Mouse (Mus musculus) heart, embryonic 11.5 days (tissue): ENCODE results near the gene Meltf. TPM values are rescaled to one million over a fixed set of nuclear protein-coding genes. Genes with fewer than 3 reads are reported as not detected.

Source experiments
- ATAC-seq: fragments of 200-750 bp; cut with Nextera tagmentation; replicated peaks from 2 replicates; pipeline ENCODE4 v1.8.0; 2017; ENCODE audit warnings: moderate library complexity; ENCODE audit not compliant: insufficient number of reproducible peaks, low FRiP score, low TSS enrichment
- H3K27ac ChIP-seq: fragments of 300-500 bp; sonication (generic); 2 replicates; pipeline ENCODE4 v1.5.1; 2014; ENCODE audit warnings: mild to moderate bottlenecking, low read depth, low read length
- H3K27me3 ChIP-seq: fragments of 300-500 bp; sonication (generic); 2 replicates; pipeline ENCODE4 v1.6.1; 2014; ENCODE audit warnings: mild to moderate bottlenecking, low read length, mixed read lengths; ENCODE audit not compliant: control insufficient read depth, insufficient read depth
- H3K36me3 ChIP-seq: fragments of 300-500 bp; sonication (generic); 2 replicates; pipeline ENCODE4 v1.6.1; 2014; ENCODE audit warnings: mild to moderate bottlenecking, low read length, moderate library complexity, mixed read lengths; ENCODE audit not compliant: control insufficient read depth, insufficient read depth
- H3K4me1 ChIP-seq: fragments of 300-500 bp; sonication (generic); 2 replicates; pipeline ENCODE4 v1.6.1; 2014; ENCODE audit warnings: low read length; ENCODE audit not compliant: control insufficient read depth, insufficient read depth
- H3K4me2 ChIP-seq: fragments of 300-500 bp; sonication (generic); 2 replicates; pipeline ENCODE4 v1.6.1; 2014; ENCODE audit warnings: mild to moderate bottlenecking, moderate library complexity
- H3K4me3 ChIP-seq: fragments of 300-500 bp; sonication (generic); 2 replicates; pipeline ENCODE4 v1.5.1; 2014; ENCODE audit warnings: low read depth, low read length
- H3K9ac ChIP-seq: fragments of 300-500 bp; sonication (generic); 2 replicates; pipeline ENCODE4 v1.6.1; 2014; ENCODE audit warnings: mild to moderate bottlenecking, low read depth, low read length, moderate library complexity
- H3K9me3 ChIP-seq: fragments of 300-500 bp; sonication (generic); replicated peaks from 2 replicates; pipeline ENCODE4 v1.6.1; 2016; ENCODE audit warnings: low read length; ENCODE audit not compliant: control insufficient read depth
- WGBS: fragments of 180-500 bp; shearing (Covaris S2); extraction: QIAGEN DNeasy Blood & Tissue Kit; methylation state at CpG from one replicate; pipeline ENCODE4 v1.1.7; 2014; ENCODE audit not compliant: insufficient replicate concordance; 5-methylcytosine and 5-hydroxymethylcytosine counted together
- polyA plus RNA-seq: library from polyadenylated mRNA; unstranded; fragments of >200 nt; fragmentation: Nextera tagmentation; extraction: Ambion mirVana; gene quantifications from 2 replicates; pipeline ENCODE4 v1.2.1, GENCODE M21; 2014

The Meltf gene
- not detected in 2 replicates for polyA plus RNA-seq

DNA sequence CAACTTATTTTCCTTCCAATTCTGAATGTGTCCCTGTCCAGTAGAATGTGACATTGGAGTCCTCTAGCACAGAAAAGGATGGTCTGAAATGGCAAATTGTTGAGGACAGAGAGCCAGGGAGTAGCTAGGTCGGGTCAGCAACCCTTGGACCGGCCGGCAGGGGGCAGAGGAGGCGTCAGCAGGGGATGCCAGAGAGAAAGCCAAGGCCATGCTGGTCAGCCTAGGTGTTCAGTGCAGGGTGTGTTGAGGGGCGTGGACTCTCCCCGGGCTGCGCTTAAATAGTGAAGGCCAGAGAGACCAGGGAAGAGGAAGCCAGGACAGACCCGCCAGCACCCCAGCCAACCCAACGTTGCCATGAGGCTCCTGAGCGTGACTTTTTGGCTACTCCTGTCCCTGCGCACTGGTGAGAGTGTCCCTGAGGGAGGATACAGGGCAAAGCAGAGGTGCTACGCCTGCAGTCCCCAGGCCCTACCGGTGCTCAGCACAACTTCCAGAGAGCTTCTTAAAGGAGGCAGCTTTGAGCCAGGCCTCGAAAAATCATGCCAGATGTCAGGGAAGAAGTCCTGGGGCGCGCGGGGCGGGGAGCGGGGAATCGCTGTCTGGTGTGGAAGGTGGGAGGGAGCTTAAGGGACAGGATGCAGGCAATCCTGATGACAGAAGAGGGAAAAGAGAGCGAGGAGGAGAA is at the start of gene Meltf:
Gene Meltf, plus strand, starts transcription at position 238 of the 685 bp plus-strand sequence.
- ATAC-seq: peak; percentile 37; the same call in 1 of the 2 replicates
- H3K4me3 ChIP-seq: no peak within 1 kb of the TSS
- 24% methylated on average over 21 of the region's 21 CpGs for WGBS
- H3K4me1 ChIP-seq: peaks cover 25% of the 10 kb centered on the region
- H3K27ac ChIP-seq: no peak within 1 kb of the TSS
- H3K4me2 ChIP-seq: peak within 1 kb of the TSS; percentile 33
- H3K27me3 ChIP-seq: 0 out of 2 replicates have a peak, but pooled peaks cover 5% of the 10 kb centered on the region
- no peaks in the 10 kb centered on the region for H3K9me3 ChIP-seq
- no peak within 1 kb of the TSS for H3K9ac ChIP-seq
- H3K36me3 ChIP-seq: no peaks in the 10 kb centered on the region

GRCm38 (mm10) chr16:31830726-31831125 is 47.9 kb upstream of the Meltf start:
- Histone ChIP-seq H3K9ac (no peak overlapping the region), H3K27me3 (no peaks in the 10 kb centered on the region)
- 97% methylated on average over 4 of the region's 4 CpGs for WGBS

DNA sequence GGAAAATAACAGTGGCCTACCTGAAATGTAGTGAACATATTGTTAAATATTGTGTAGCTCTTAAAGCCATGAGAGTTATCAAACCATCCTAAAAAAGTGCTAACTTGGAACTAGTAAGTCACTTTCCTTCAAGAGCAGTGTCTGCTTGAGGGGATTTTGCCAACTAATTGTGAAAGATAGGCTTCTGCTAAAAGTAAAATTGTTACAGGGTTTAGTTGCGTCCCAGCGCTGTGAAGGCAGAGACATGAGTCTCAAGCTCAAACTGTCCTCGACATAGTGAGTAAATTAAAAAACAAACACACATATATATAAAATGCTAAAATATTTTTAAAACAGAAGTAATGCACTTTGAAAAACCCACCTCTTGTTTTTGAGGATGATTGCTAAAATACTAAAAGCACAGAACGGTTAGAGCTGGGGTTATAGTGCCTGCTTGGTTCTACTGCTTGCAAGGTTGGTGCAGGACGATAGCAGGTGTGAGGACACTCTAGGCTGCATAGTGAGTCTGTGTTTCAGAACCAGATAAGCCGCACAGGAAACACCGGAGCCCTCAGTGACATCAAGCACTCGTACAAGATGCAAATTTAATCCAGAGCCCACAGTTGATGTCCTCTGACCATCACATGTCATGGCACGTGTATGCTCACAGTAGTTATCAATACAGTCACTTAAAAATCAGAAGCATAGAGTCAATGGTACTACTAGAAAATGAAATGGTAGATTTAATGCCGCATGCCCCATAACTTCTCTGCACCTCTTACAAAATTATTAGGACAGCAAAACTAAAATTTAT is 45.8 kb upstream of the Meltf start:
- Histone ChIP-seq H3K9me3 (no peaks in the 10 kb centered on the region), H3K36me3 (no peaks in the 10 kb centered on the region; the same call in 1 of the 2 replicates), H3K4me3 (no peak overlapping the region), H3K9ac (no peak overlapping the region), H3K4me2 (no peak overlapping the region), H3K27ac (no peak overlapping the region), H3K4me1 (no peaks in the 10 kb centered on the region), H3K27me3 (no peaks in the 10 kb centered on the region)
- ATAC-seq: no peak
- WGBS: 80% methylated on average over 10 of the region's 10 CpGs

More at GRCm38 (mm10) chr16:31830726-31831125, 47.9 kb upstream of the Meltf start:
- ATAC-seq: no peak
- Histone ChIP-seq H3K4me1 (no peaks in the 10 kb centered on the region), H3K4me3 (no peak overlapping the region), H3K36me3 (no peaks in the 10 kb centered on the region; the same call in 1 of the 2 replicates), H3K27ac (no peak overlapping the region), H3K4me2 (no peak overlapping the region), H3K9me3 (no peaks in the 10 kb centered on the region)

- H3K4me3 ChIP-seq: no peak overlapping the region
- no peak for ATAC-seq
- WGBS: 58% methylated on average over 7 of the region's 7 CpGs
- H3K36me3 ChIP-seq: no peaks in the 10 kb centered on the region; the same call in 1 of the 2 replicates
- no peaks in the 10 kb centered on the region for H3K9me3 ChIP-seq
- no peak overlapping the region for H3K4me2 ChIP-seq
- no peaks in the 10 kb centered on the region for H3K27me3 ChIP-seq
- no peak overlapping the region for H3K27ac ChIP-seq
- H3K4me1 ChIP-seq: no peaks in the 10 kb centered on the region
- no peak overlapping the region for H3K9ac ChIP-seq
Observed at GRCm38 (mm10) chr16:31834011-31834584, 44.5 kb upstream of the Meltf start.

- no peak overlapping the region for H3K4me3 ChIP-seq
- ATAC-seq: no peak
- 77% methylated on average over 2 of the region's 2 CpGs for WGBS
- H3K27ac ChIP-seq: no peak overlapping the region
- H3K9ac ChIP-seq: no peak overlapping the region
- H3K27me3 ChIP-seq: no peaks in the 10 kb centered on the region
- H3K4me1 ChIP-seq: no peaks in the 10 kb centered on the region
- no peaks in the 10 kb centered on the region for H3K9me3 ChIP-seq
- H3K4me2 ChIP-seq: no peak overlapping the region
- no peaks in the 10 kb centered on the region for H3K36me3 ChIP-seq
Observed at GRCm38 (mm10) chr16:31834662-31835318, 43.8 kb upstream of the Meltf start.

GRCm38 (mm10) chr16:31837362-31837761 is 41.2 kb upstream of the Meltf start:
- no peak overlapping the region for H3K4me3 ChIP-seq
- no peaks in the 10 kb centered on the region for H3K4me1 ChIP-seq
- no peaks in the 10 kb centered on the region for H3K36me3 ChIP-seq
- 79% methylated on average over 3 of the region's 3 CpGs for whole genome bisulfite sequencing
- ATAC-seq: no peak
- H3K4me2 ChIP-seq: no peak overlapping the region
- H3K9ac ChIP-seq: no peak overlapping the region
- H3K9me3 ChIP-seq: no peaks in the 10 kb centered on the region
- H3K27me3 ChIP-seq: no peaks in the 10 kb centered on the region
- H3K27ac ChIP-seq: no peak overlapping the region

GRCm38 (mm10) chr16:31844246-31844645 is 34.4 kb upstream of the Meltf start:
- Histone ChIP-seq H3K4me1 (no peaks in the 10 kb centered on the region), H3K4me2 (no peak overlapping the region), H3K27ac (no peak overlapping the region), H3K9me3 (no peaks in the 10 kb centered on the region), H3K9ac (no peak overlapping the region), H3K27me3 (no peaks in the 10 kb centered on the region), H3K4me3 (no peak overlapping the region), H3K36me3 (0 out of 2 replicates have a peak, but pooled peaks cover 3% of the 10 kb centered on the region)
- no peak for ATAC-seq
- WGBS: 80% methylated on average over 3 of the region's 3 CpGs

- H3K27me3 ChIP-seq: no peaks in the 10 kb centered on the region
- H3K9me3 ChIP-seq: no peaks in the 10 kb centered on the region
- no peak for ATAC-seq
- H3K36me3 ChIP-seq: 0 out of 2 replicates have a peak, but pooled peaks cover 5% of the 10 kb centered on the region
- H3K4me2 ChIP-seq: no peak overlapping the region
- 88% methylated on average over 10 of the region's 10 CpGs for WGBS
- H3K4me1 ChIP-seq: no peaks in the 10 kb centered on the region
- H3K27ac ChIP-seq: no peak overlapping the region
- no peak overlapping the region for H3K9ac ChIP-seq
- H3K4me3 ChIP-seq: no peak overlapping the region
Observed at GRCm38 (mm10) chr16:31846763-31847162, 31.8 kb upstream of the Meltf start.
